Mouse (Mus musculus) liver, postnatal 0 days (tissue): Measurements from ENCODE around the gene Iqcf1. TPM values are rescaled to one million over a fixed set of nuclear protein-coding genes. Genes with fewer than 3 reads are reported as not detected.

Source experiments
- ATAC-seq: fragments of 200-750 bp; cut with Nextera tagmentation; 2 replicates; pipeline ENCODE4 v1.8.0; 2017; ENCODE audit warnings: mild to moderate bottlenecking, moderate library complexity
- DNase-seq: peaks from one replicate; pipeline ENCODE4 v3.0.0-alpha.2; 2016
- H3K27ac ChIP-seq: fragments of 300-500 bp; sonication (generic); 2 replicates; pipeline ENCODE4 v1.5.1; 2014; ENCODE audit warnings: antibody characterized with exemption, moderate library complexity, mild to moderate bottlenecking, low read depth
- H3K27me3 ChIP-seq: fragments of 300-500 bp; sonication (generic); 2 replicates; pipeline ENCODE4 v1.6.1; 2014; ENCODE audit warnings: low read length, control low read depth, mixed read lengths; ENCODE audit not compliant: insufficient read depth
- H3K36me3 ChIP-seq: fragments of 300-500 bp; sonication (generic); replicated peaks from 2 replicates; pipeline ENCODE4 v1.6.1; 2014; ENCODE audit warnings: mild to moderate bottlenecking, control low read depth, low read length, moderate library complexity, mixed read lengths; ENCODE audit not compliant: insufficient read depth
- H3K4me1 ChIP-seq: fragments of 300-500 bp; sonication (generic); 2 replicates; pipeline ENCODE4 v1.6.1; 2014; ENCODE audit warnings: antibody characterized with exemption, mild to moderate bottlenecking, control low read depth; ENCODE audit not compliant: insufficient read depth
- H3K4me2 ChIP-seq: fragments of 300-500 bp; sonication (generic); 2 replicates; pipeline ENCODE4 v1.6.1; 2014; ENCODE audit warnings: low read depth, mild to moderate bottlenecking, low read length, moderate library complexity, mixed read lengths
- H3K4me3 ChIP-seq: fragments of 300-500 bp; sonication (generic); 2 replicates; pipeline ENCODE4 v1.5.1; 2014; ENCODE audit warnings: low read depth, low read length
- H3K9ac ChIP-seq: fragments of 300-500 bp; sonication (generic); replicated peaks from 2 replicates; pipeline ENCODE4 v1.6.1; 2014; ENCODE audit warnings: mild to moderate bottlenecking, moderate library complexity
- H3K9me3 ChIP-seq: fragments of 300-500 bp; sonication (generic); 2 replicates; pipeline ENCODE4 v1.6.1; 2016; ENCODE audit warnings: mild to moderate bottlenecking, control low read depth, low read length, mixed read lengths
- CTCF ChIP-seq: sonication (generic); IDR thresholded peaks from 2 replicates; pipeline ENCODE4 v1.5.1; 2016; ENCODE audit warnings: antibody characterized with exemption, low read depth
- EP300 ChIP-seq: IDR thresholded peaks from 2 replicates; pipeline ENCODE4 v1.6.1; 2016; ENCODE audit warnings: antibody characterized with exemption, low read depth, mild to moderate bottlenecking
- WGBS: fragments of 180-500 bp; shearing (Covaris S2); extraction: QIAGEN DNeasy Blood & Tissue Kit; methylation state at CpG from one replicate; pipeline ENCODE4 v1.1.7; 2014; ENCODE audit not compliant: insufficient replicate concordance; 5-methylcytosine and 5-hydroxymethylcytosine counted together
- polyA plus RNA-seq: library from polyadenylated mRNA; unstranded; fragments of >200 nt; fragmentation: Nextera tagmentation; extraction: Ambion mirVana; gene quantifications from 2 replicates; pipeline ENCODE4 v1.2.1, GENCODE M21; 2015

The Iqcf1 gene
- polyA plus RNA-seq, 1 experiment from 2014 or later, result not detected

GRCm38 (mm10) chr9:106463122-106464063 lies 36.4 kb upstream of the Iqcf1 start:
- no peak for TF ChIP-seq EP300
- TF ChIP-seq CTCF, result no peak
- no peak overlapping the region for H3K4me3 ChIP-seq
- 0 out of 2 replicates have a peak, but pooled peaks cover 9% of the 10 kb centered on the region for H3K4me1 ChIP-seq
- no peaks in the 10 kb centered on the region for H3K36me3 ChIP-seq
- H3K27ac ChIP-seq, result no peak overlapping the region
- H3K9me3 ChIP-seq, result no peaks in the 10 kb centered on the region
- 85% methylated on average over 21 of the region's 21 CpGs for WGBS
- no peak overlapping the region for H3K4me2 ChIP-seq
- ATAC-seq (no peak), DNase-seq (no peak)
- H3K27me3 ChIP-seq, result peaks cover 24% of the 10 kb centered on the region
- H3K9ac ChIP-seq, result no peak overlapping the region

- Histone ChIP-seq H3K9ac (peak overlapping the region; percentile 51), H3K4me3 (peak overlapping the region; percentile 53), H3K36me3 (no peaks in the 10 kb centered on the region), H3K4me2 (peak overlapping the region; percentile 81), H3K27ac (no peak overlapping the region), H3K4me1 (0 out of 2 replicates have a peak, but pooled peaks cover 9% of the 10 kb centered on the region), H3K9me3 (no peaks in the 10 kb centered on the region), H3K27me3 (peaks cover 24% of the 10 kb centered on the region)
- ATAC-seq, result peak; percentile 51; the same call in 1 of the 2 replicates
- TF ChIP-seq CTCF (no peak), EP300 (no peak)
- WGBS, result 3% methylated on average over 85 of the region's 99 CpGs
- DNase-seq, result no peak
Observed at GRCm38 (mm10) chr9:106464751-106465541, 34.8 kb upstream of the Iqcf1 start.

GRCm38 (mm10) chr9:106465571-106466200 lies 34.1 kb upstream of the Iqcf1 start, which contains the start of gene Gpr62:
Gpr62 (minus strand) TSS chr9:106465938.
- no peak within 1 kb of the TSS for H3K27ac ChIP-seq
- ATAC-seq (no peak), DNase-seq (no peak)
- 36% methylated on average over 23 of the region's 26 CpGs for WGBS
- 0 out of 2 replicates have a peak, but pooled peaks cover 9% of the 10 kb centered on the region for H3K4me1 ChIP-seq
- H3K4me3 ChIP-seq, result peak within 1 kb of the TSS; percentile 53
- H3K9me3 ChIP-seq, result no peaks in the 10 kb centered on the region
- H3K4me2 ChIP-seq, result peak within 1 kb of the TSS; percentile 81
- H3K27me3 ChIP-seq, result peaks cover 24% of the 10 kb centered on the region
- no peaks in the 10 kb centered on the region for H3K36me3 ChIP-seq
- TF ChIP-seq CTCF (no peak), EP300 (no peak)
- H3K9ac ChIP-seq, result peak within 1 kb of the TSS; percentile 51

GRCm38 (mm10) chr9:106466721-106467120 lies 33.0 kb upstream of the Iqcf1 start:
- 0 out of 2 replicates have a peak, but pooled peaks cover 9% of the 10 kb centered on the region for H3K4me1 ChIP-seq
- H3K27me3 ChIP-seq, result peaks cover 24% of the 10 kb centered on the region
- no peak for TF ChIP-seq CTCF
- TF ChIP-seq EP300, result no peak

GRCm38 (mm10) chr9:106467746-106468145 lies 32.0 kb upstream of the Iqcf1 start:
- Histone ChIP-seq H3K27ac (no peak overlapping the region), H3K9me3 (no peaks in the 10 kb centered on the region), H3K4me1 (0 out of 2 replicates have a peak, but pooled peaks cover 9% of the 10 kb centered on the region), H3K4me3 (no peak overlapping the region), H3K9ac (no peak overlapping the region), H3K27me3 (peaks cover 24% of the 10 kb centered on the region), H3K36me3 (no peaks in the 10 kb centered on the region), H3K4me2 (no peak overlapping the region)
- ATAC-seq (no peak), DNase-seq (no peak)
- WGBS, result 80% methylated on average over 7 of the region's 7 CpGs
- no peak for TF ChIP-seq CTCF
- TF ChIP-seq EP300, result no peak

More at GRCm38 (mm10) chr9:106466721-106467120, 33.0 kb upstream of the Iqcf1 start:
- Histone ChIP-seq H3K27ac (no peak overlapping the region), H3K4me3 (no peak overlapping the region), H3K9me3 (no peaks in the 10 kb centered on the region), H3K9ac (no peak overlapping the region), H3K4me2 (no peak overlapping the region), H3K36me3 (no peaks in the 10 kb centered on the region)
- 77% methylated on average over 6 of the region's 6 CpGs for WGBS
- ATAC-seq (no peak), DNase-seq (no peak)
